Mouse (Mus musculus): ENCODE measurements around the gene Polr3h.

DNA sequence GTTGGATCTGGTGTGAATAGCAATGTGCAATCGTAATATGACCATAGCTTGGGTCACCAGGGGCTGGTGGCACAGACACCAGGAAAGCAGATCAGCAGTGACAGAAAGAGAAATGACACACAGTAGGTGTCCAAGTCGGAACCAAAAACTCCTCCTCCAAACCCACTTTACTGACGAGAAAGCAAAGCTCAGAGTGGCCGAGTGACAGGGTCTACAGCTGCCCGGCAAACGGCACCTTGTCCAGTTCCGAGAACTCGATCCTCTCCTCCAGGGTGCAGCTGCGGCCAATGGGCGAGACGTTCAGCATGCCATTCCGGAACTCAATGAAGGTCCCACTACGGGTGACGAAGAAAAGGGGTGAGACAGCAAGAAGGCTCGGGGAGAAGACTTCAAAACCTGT lies 29.4 kb upstream of the Polr3h start:
- TF ChIP-seq POLR2A (IDR thresholded peaks at IDR 0.05; ENCODE audit: borderline replicate concordance, extremely low read depth, insufficient read depth, insufficient read length, poor library complexity, severe bottlenecking), result no peak
- TF ChIP-seq CTCF (IDR thresholded peaks at IDR 0.05; ENCODE audit: borderline replicate concordance, extremely low read depth, insufficient read depth, insufficient read length), result no peak

All from brain, embryonic 14.5 days (tissue).